Mouse (Mus musculus) CH12.LX (cell line): ENCODE measurements at regions not wholly inside any gene's neighbourhood (a gene's known extent, or its start where the extent isn't known, plus 50 kb on each side); places are given as distances from the start of the nearest gene placed in this dataset.

Source experiments
- DNase-seq: peaks from one replicate; pipeline ENCODE4 v3.0.0-alpha.2; 2013; ENCODE audit errors: extremely low read depth
- H3K27ac ChIP-seq: 2 replicates; pipeline ENCODE4 v1.5.1; 2012; ENCODE audit warnings: low read depth, mild to moderate bottlenecking, control low read depth, moderate library complexity; ENCODE audit not compliant: insufficient read depth
- H3K27me3 ChIP-seq: replicated peaks from 2 replicates; pipeline ENCODE3; 2012; ENCODE audit warnings: inconsistent platforms
- H3K36me3 ChIP-seq, 2 experiments: replicated peaks in 1 of 2; 2 replicates each; pipeline versions ENCODE3 to v1.6.1; 2012; ENCODE audit warnings: inconsistent platforms in 1 of 2, low read length in 1 of 2, mild to moderate bottlenecking in 1 of 2, mixed read lengths in 1 of 2, moderate library complexity in 1 of 2; ENCODE audit not compliant: control insufficient read depth in 1 of 2, insufficient read depth in 1 of 2
- H3K4me1 ChIP-seq, 2 experiments: 2 replicates each; pipeline ENCODE4 v1.6.1; 2012; ENCODE audit warnings: inconsistent platforms in 1 of 2, moderate library complexity in 1 of 2; ENCODE audit not compliant: insufficient read depth in 2 of 2, control insufficient read depth in 1 of 2
- H3K4me2 ChIP-seq: 2 replicates; pipeline ENCODE4 v1.6.1; 2012; ENCODE audit warnings: low read depth, mild to moderate bottlenecking, control low read depth; ENCODE audit not compliant: poor library complexity, insufficient read depth, severe bottlenecking
- H3K4me3 ChIP-seq, 3 experiments: fragments of 150-350 bp in 1 of 3; sonication (generic) in 1 of 3; replicated peaks in 1 of 3; 2 replicates each; pipeline versions ENCODE3 to v1.5.1; 2011 to 2012; ENCODE audit warnings: low read depth in 2 of 3, low read length in 2 of 3, mild to moderate bottlenecking in 2 of 3, moderate library complexity in 2 of 3, control low read depth in 1 of 3, improper control_type of control experiment in 1 of 3, inconsistent platforms in 1 of 3, mixed read lengths in 1 of 3; ENCODE audit not compliant: poor library complexity in 1 of 3
- H3K79me2 ChIP-seq: replicated peaks from 2 replicates; pipeline ENCODE4 v1.6.1; 2012; ENCODE audit warnings: mild to moderate bottlenecking, moderate library complexity; ENCODE audit not compliant: control insufficient read depth, poor library complexity, insufficient read depth, severe bottlenecking; ENCODE audit errors: extremely low read depth
- H3K9ac ChIP-seq: 2 replicates; pipeline ENCODE4 v1.6.1; 2012; ENCODE audit warnings: low read depth, mild to moderate bottlenecking, control low read depth, moderate library complexity; ENCODE audit not compliant: insufficient read depth
- H3K9me3 ChIP-seq: replicated peaks from 2 replicates; pipeline ENCODE3; 2012; ENCODE audit warnings: low read length, inconsistent platforms, mixed read lengths
- KAT2A ChIP-seq: IDR thresholded peaks from 2 replicates; pipeline ENCODE4 v1.6.1; 2012; ENCODE audit warnings: low read length, improper control_type of control experiment, inconsistent platforms; ENCODE audit not compliant: insufficient replicate concordance
- MEF2A ChIP-seq: IDR thresholded peaks from 2 replicates; pipeline ENCODE4 v1.6.1; 2014; ENCODE audit warnings: low read depth, mild to moderate bottlenecking, inconsistent platforms, low read length, improper control_type of control experiment, borderline replicate concordance
- NELFE ChIP-seq: IDR thresholded peaks from 2 replicates; pipeline ENCODE4 v1.6.1; 2011; ENCODE audit warnings: low read depth, low read length, improper control_type of control experiment
- PAX5 ChIP-seq: IDR thresholded peaks from 2 replicates; pipeline ENCODE4 v1.6.1; 2012; ENCODE audit warnings: low read length, inconsistent platforms, mixed read lengths
- POLR2A ChIP-seq: IDR thresholded peaks from 2 replicates; pipeline ENCODE4 v1.6.1; 2011; ENCODE audit warnings: low read depth, mild to moderate bottlenecking, improper control_type of control experiment, low read length
- SIN3A ChIP-seq: IDR thresholded peaks from 2 replicates; pipeline ENCODE4 v1.6.1; 2012; ENCODE audit warnings: low read length, improper control_type of control experiment, inconsistent platforms
- SMC3 ChIP-seq: IDR thresholded peaks from 2 replicates; pipeline ENCODE4 v1.6.1; 2011; ENCODE audit warnings: low read depth, low read length, improper control_type of control experiment
- TBP ChIP-seq: conservative IDR thresholded peaks from 2 replicates; pipeline ENCODE4 v1.6.1; 2011; ENCODE audit warnings: low read depth, low read length, improper control_type of control experiment
- TCF12 ChIP-seq: IDR thresholded peaks from 2 replicates; pipeline ENCODE4 v1.6.1; 2014; ENCODE audit warnings: low read depth, mild to moderate bottlenecking, inconsistent platforms, low read length, improper control_type of control experiment
- USF1 ChIP-seq: IDR thresholded peaks from 2 replicates; pipeline ENCODE4 v1.6.1; 2014; ENCODE audit warnings: low read depth, mild to moderate bottlenecking, inconsistent platforms, low read length, improper control_type of control experiment
- USF2 ChIP-seq: conservative IDR thresholded peaks from 2 replicates; pipeline ENCODE4 v1.6.1; 2011; ENCODE audit warnings: low read depth, low read length, improper control_type of control experiment
- ZMIZ1 ChIP-seq: IDR thresholded peaks from 2 replicates; pipeline ENCODE4 v1.6.1; 2012; ENCODE audit warnings: low read depth, mild to moderate bottlenecking, inconsistent platforms, low read length, improper control_type of control experiment
- ZNF384 ChIP-seq: IDR thresholded peaks from 2 replicates; pipeline ENCODE4 v1.6.1; 2012; ENCODE audit warnings: low read depth, low read length, improper control_type of control experiment, inconsistent platforms
- dilution Hi-C: fragments of 300-500 bp; cut with MboI; formaldehyde crosslinking; loops from 2 replicates; pipeline ENCODE4 v1.14.3; 2020; ENCODE audit warnings: low sequenced_read_pairs; ENCODE audit not compliant: extremely low pct_unique_long_range_greater_than_20kb, extremely low pct_ligation_motif_present
- in situ Hi-C: fragments of 300-500 bp; cut with MboI; formaldehyde crosslinking; loops from 3 replicates; pipeline ENCODE4 v1.14.3; 2019; ENCODE audit warnings: low sequenced_read_pairs, low pct_ligation_motif_present, low pct_unique_long_range_greater_than_20kb, mixed read lengths

GRCm38 (mm10) chr16:74768264-74768663 lies 356.6 kb upstream of the Robo2 start:
- DNase-seq, result no peak
- TF ChIP-seq TBP (no peak), NELFE (no peak), SMC3 (no peak)
- H3K9me3 ChIP-seq, result peaks cover 45% of the 10 kb centered on the region
- dilution Hi-C loops (no loop called here), in situ Hi-C loops (no loop called here)
- no peaks in the 10 kb centered on the region for H3K27me3 ChIP-seq
- H3K9ac ChIP-seq, result no peak overlapping the region
- no peak overlapping the region for H3K27ac ChIP-seq
- no peaks in the 10 kb centered on the region for H3K36me3 ChIP-seq
- H3K79me2 ChIP-seq, result no peaks in the 10 kb centered on the region
- no peaks in the 10 kb centered on the region for H3K4me1 ChIP-seq
- no peak overlapping the region for H3K4me3 ChIP-seq
- H3K4me2 ChIP-seq, result no peak overlapping the region

- in situ Hi-C loops, result no loop called here
- H3K4me2 ChIP-seq, result no peak overlapping the region
- no peaks in the 10 kb centered on the region for H3K79me2 ChIP-seq
- H3K27me3 ChIP-seq, result no peaks in the 10 kb centered on the region
- H3K9ac ChIP-seq, result no peak overlapping the region
- dilution Hi-C loops, result no loop called here
- H3K27ac ChIP-seq, result no peak overlapping the region
- no peaks in the 10 kb centered on the region for H3K4me1 ChIP-seq
- no peaks in the 10 kb centered on the region for H3K36me3 ChIP-seq
- TF ChIP-seq SIN3A (no peak), USF1 (no peak), ZMIZ1 (no peak)
- H3K4me3 ChIP-seq, result no peak overlapping the region
- no peak for DNase-seq
- peaks cover 54% of the 10 kb centered on the region for H3K9me3 ChIP-seq
These were observed 345.2 kb upstream of the Robo2 start for GRCm38 (mm10) chr16:74756720-74757345.

- dilution Hi-C loops (no loop called here), in situ Hi-C loops (no loop called here)
- H3K27me3 ChIP-seq, result no peaks in the 10 kb centered on the region
- no peaks in the 10 kb centered on the region for H3K79me2 ChIP-seq
- H3K4me3 ChIP-seq, result no peak overlapping the region
- no peak overlapping the region for H3K9ac ChIP-seq
- TF ChIP-seq PAX5, result no peak
- no peak for TF ChIP-seq POLR2A
- TF ChIP-seq ZMIZ1, result no peak
- TF ChIP-seq KAT2A, result no peak
- TF ChIP-seq USF2, result no peak
- no peak for TF ChIP-seq SMC3
- no peak for TF ChIP-seq ZNF384
- no peak for TF ChIP-seq MEF2A
- TF ChIP-seq TCF12, result no peak
- no peaks in the 10 kb centered on the region for H3K36me3 ChIP-seq
- H3K4me1 ChIP-seq, result no peaks in the 10 kb centered on the region
- no peak overlapping the region for H3K4me2 ChIP-seq
- no peak overlapping the region for H3K27ac ChIP-seq
- DNase-seq, result no peak
- H3K9me3 ChIP-seq, result peaks cover 42% of the 10 kb centered on the region
These were observed 339.3 kb upstream of the Robo2 start for GRCm38 (mm10) chr16:74750900-74751299.
